Mouse (Mus musculus): ENCODE measurements at regions not wholly inside any gene's neighbourhood (a gene's known extent, or its start where the extent isn't known, plus 50 kb on each side); places are given as distances from the start of the nearest gene placed in this dataset.
A peak's percentile ranks its signal among the peaks of the same experiment; 100 is the strongest.

DNA sequence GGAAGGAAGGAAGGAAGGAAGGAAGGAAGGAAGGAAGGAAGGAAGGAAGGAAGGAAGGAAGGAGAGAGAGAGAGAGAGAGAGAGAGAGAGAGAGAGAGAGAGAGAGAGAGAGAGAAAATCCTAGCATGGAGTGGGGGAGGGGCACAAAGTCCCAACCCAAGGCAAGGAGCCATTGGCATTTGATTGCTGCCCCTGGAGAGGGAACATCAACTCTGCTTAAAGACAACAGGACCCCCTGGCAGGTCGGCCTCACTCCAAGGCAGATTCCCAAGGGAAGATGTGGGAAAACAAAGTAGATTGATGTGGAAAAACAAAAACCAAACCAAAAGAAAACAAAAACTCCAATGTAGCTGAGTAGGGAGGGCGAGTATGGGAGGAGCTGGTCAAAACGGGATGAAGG is 49.9 kb upstream of the Fzd10 start:
- no peak for DNase-seq

- DNase-seq: no peak
Measured at GRCm38 (mm10) chr5:128549811-128550210, 50.8 kb upstream of the Fzd10 start.

DNA sequence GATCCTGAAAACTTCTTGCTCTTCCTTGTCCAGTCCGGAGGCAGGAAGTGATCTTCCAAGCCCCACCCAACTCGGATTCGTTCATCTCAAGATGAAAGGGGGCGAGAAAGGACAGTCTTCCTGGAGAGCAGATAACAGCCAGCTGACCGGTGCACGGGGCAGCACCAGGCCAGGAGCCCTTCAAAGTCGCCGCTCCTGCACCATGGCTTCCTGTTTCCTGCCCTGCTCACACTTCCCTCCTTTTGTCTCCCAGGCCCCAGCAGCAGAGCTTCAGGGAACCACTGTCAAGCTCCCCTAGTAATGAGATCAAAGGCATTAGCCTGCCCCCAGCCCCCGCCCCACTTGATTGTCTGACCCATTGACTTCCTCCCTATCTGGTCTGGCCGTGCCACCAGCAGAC is 58.6 kb upstream of the Fzd10 start:
- no peak for DNase-seq

GRCm38 (mm10) chr5:128538646-128539045 is 62.0 kb upstream of the Fzd10 start:
- no peak for DNase-seq

- no peak for DNase-seq
Measured at GRCm38 (mm10) chr5:128537218-128537617, 63.4 kb upstream of the Fzd10 start.

DNA sequence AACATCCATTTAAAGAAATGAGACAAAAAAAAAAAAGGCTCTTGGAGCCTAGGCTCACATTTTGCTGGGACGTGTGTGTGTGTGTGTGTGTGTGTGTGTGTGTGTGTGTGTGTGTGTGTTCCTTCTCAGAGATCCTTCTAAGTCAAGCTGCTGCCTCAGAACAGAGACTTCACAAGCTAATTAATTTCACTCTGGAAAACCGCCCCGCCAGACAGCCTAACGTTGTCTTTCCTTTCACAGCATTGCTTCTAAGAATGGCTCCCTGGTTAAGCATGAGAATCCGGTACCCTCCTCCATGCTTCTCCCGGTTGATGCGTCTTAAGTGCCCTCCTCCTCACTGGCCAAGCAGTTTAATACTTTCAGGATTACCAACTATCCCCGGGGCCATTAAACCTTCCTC is 64.3 kb upstream of the Fzd10 start:
- DNase-seq: no peak

- no peak for DNase-seq
Measured at GRCm38 (mm10) chr5:128527241-128527640, 73.4 kb upstream of the Fzd10 start.

DNA sequence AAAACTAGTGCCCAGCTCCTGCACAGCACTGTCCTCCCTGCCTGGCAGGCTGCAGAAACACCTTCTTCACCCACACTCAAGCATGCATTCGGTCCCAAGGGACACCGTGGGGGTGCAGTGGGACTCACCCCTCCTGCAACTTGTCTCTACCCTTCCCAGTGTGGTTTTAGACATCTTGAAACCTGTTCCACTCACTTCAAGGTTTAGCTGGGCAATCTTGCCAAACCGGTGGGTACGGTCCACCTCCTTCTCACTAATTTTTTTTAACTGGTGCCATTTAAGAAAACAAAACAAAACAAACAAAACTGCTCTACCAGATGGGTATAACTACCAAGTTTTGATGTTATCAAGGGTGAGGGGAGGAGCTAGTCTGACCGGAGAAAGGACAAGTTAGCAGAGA is 74.2 kb upstream of the Fzd10 start:
- DNase-seq: no peak

DNA sequence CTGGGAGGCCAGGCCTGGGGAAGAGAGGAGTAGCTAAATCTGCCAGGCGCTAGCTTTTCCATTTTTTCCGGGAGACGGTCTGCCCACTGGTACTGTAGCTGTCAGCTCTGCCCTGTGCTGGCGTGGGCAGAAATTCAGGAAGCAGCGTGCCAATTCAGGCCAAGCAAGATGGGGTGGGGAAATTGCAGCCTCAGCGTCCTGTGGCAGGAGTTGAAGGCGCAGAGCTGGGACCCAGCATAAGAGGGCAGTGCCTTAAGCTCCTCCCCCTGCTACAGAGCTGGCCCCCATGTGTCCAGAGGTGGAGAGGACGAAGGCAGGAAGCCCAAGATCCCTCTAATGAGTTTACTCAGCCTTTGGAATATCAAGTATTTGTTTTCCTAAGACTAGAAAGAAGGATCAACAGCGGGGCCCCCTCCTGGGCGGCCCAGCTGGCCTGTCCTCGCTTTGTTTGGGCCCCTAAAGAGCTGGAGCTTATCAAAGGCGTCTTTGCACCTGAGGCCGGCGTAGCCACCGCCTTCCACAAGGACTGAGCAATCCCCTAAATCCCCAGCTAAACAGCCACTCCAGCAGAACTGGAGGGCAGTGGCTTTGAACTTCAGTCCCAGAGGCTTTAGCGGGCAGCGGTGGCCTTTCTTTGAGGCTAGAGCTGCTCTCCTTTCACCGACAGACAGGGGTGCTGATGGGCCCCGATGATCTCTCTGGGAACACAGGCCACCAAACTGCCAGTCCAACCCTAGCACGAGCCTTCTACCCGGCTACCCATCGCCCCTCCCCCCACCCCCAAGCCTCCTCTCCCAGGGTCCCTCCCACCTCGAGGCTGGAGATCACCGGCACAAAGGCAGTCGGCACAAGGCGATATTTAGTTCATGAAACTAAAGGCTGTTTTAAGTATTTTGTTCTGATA is 76.0 kb upstream of the Fzd10 start:
- no peak for DNase-seq

GRCm38 (mm10) chr5:128522667-128523066 is 78.0 kb upstream of the Fzd10 start:
- DNase-seq: no peak

GRCm38 (mm10) chr5:128517336-128517735 is 83.3 kb upstream of the Fzd10 start:
- DNase-seq: no peak

GRCm38 (mm10) chr5:128515343-128515742 is 82.5 kb upstream of the Tmem132d start:
- DNase-seq: no peak

DNA sequence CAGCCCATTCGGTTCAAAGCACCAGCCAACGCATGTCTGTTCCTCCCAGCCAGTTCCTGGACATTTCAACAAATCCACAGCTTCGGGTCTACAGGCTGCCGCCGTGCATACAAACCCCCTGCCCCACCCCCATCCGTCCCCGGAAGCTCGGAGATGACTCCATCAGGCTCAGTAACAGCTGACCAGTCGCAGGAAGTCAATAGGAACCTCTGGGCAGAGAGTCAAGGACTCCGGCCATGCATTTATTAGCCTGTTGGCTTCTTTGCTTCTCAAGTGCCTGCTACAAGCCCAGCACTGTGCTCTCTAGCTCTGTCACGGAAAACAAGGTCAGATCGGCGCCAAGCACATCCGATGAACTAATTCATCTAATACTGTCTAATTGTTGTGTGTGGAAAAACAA is 80.4 kb upstream of the Tmem132d start:
- no peak for DNase-seq

- DNase-seq: no peak
Measured at GRCm38 (mm10) chr5:128512606-128513005, 79.7 kb upstream of the Tmem132d start.

DNA sequence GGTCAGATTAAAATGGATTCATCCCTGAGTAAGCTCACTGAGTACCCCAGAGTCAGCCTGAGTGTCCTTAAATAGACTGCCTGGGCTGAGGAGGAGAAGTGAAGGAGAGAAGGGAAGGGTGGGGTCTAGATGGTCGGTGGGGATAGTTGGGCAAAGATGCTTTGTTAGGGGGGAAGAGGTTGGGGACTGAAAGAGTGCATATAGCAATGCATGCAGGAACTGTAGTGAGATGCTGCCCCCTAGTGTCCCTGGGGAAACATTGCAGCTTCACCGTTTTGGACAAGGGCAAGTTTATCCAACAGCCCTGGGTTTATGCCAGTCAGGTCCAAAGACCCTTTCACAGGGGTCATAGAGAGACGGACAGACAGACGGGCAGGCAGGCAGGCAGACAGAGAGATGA is 71.6 kb upstream of the Tmem132d start:
- peak in 1 of 2 experiments; percentile 7 for DNase-seq

DNA sequence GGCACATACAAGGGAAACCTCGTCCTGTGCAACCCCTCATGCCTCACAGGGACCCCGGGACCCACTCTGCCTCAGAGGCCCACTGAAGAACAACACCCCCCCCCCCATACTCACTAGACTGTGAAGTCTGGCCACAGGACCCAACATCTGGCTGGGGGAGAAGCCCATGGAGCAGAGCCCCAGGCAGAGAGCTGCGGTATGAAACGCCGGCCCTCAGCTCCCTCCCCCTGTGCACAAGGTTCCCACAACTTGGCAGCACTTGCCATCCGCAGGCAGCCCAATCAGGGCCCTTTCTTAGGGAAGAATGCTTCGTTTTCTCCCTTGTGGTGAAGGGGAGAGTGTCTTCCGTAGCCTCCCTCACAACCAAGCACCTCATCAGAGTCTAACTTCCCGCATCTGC is 66.6 kb upstream of the Tmem132d start:
- DNase-seq: no peak

DNA sequence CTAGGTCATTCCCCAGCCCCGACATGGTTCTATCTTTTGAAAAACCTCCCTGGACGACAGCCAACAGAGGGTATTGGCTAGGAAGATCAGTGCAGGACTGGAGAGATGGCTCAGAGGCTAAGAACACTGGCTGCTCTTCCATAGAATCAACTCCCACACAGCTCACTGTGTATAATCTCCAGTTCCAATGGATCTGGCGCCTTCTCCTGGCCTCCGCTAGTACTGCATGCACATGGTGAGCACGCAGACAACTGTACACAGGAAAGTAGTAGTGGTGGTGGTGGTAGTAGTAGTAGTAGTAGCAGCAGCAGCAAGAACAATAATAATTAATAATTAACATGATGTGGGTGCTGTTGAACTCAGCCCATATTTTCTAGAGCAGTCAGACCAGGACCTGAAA is 66.2 kb upstream of the Tmem132d start:
- no peak for DNase-seq

GRCm38 (mm10) chr5:128492541-128492940 is 59.7 kb upstream of the Tmem132d start:
- DNase-seq: no peak

DNA sequence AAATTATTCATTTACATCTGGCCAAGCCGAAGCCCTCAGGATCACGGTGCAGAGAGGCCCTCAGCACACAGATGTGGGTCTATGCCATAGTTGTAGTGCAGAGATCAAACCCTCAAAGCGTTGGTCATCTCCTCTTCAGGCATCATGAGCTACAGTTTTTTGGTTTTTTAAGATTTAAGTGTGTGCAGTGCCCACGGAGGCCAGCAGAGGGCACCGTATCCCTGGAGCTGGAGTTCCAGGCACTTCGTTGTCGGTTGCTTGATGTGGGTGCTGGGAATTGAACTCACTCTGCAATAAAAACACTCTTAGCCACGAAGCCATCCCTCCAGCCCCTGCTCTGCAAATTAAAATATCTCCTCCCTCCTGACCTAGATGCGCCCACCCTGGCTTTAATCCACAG is 58.3 kb upstream of the Tmem132d start:
- no peak for DNase-seq

DNA sequence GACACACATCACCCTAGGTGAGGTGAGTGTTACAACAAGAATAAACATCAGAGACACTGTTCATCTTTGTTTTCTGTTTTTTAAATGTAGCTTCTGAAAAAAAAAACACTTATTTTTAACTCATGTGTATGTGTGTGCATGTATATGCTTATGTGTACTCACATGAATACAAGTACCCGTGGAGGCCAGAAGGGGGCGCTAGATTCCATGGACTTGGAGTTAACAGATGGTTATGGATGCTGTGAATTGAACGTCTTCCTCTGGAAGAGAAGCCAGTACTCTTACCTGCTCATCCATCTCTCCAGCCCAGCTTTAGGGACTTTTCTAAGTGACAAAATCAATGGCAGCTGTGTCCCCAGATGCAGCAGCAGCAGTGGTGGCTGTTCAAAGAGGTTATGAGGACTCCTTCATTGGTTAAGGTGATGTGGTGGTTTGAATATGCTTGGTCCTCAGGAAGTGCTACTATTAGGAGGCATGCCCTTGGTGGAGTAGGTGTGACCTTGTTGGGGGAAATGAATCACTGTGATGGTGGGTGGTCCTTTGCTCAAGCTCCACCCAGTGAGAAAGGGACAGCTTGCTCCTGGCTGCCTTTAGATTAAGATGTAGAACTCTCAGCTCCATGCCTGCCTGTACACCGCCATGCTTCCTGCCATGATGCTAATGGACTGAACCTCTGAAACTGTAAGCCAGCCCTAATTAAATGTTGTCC is 56.1 kb upstream of the Tmem132d start:
- no peak for DNase-seq

DNA sequence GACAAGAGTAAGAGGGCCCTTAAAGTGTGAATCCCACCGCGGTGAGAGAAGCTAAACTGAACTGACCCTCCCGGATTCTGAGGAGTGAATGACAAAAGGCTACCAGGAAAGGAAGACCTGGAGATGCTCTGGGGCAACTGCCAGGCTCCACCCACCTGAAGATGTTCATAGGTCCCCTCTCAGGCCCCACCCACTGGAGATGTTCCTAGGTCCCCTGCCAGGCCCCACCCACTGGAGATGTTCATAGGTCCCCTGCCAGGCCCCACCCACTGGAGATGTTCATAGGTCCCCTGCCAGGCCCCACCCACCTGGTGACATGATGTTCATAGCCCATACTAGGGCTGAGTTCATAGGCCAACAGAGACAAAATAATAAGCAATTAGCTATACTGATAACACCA is 54.5 kb upstream of the Tmem132d start:
- no peak for DNase-seq

- DNase-seq: no peak
Measured at GRCm38 (mm10) chr5:128484116-128484515, 51.2 kb upstream of the Tmem132d start.

DNA sequence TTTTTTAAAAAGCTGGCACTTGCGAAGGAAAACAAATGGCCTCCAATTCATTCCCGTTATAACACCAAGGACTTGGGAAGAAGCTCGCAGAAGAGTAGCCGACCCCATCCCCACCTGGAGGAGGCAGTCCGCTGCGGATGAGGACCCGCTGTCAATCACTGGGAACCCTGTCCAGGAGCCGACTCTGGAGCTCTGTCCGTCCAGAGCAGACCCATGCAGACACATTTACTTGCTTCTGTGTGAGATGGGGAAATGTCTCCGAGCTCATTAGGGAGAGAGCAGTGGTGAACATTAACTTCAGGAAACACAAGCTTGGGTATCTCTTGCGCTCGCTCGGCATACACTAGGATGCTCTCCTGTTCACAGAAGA is 50.5 kb upstream of the Tmem132d start:
- no peak for DNase-seq
